10 mouse cellular contexts compared by ENCODE assay signal in genomic region chr1:133302540-133302939, GRCm38 (mm10). TPM values are rescaled to one million over a fixed set of nuclear protein-coding genes. Genes with fewer than 3 reads are reported as not detected.
A peak's percentile ranks its signal among the peaks of the same experiment; 100 is the strongest.
DNase-seq lines count a peak whose midpoint lies in the region; ATAC-seq and TF ChIP-seq lines count a peak whose summit lies in the region.
"Had no signal": no experiment of that assay in that cellular context is flagged by ENCODE, and none has a peak within 500 bp of the region (broad histone marks: within the 10 kb centered on the region; RNA-seq: fewer than 3 reads in every experiment).

No protein-coding gene starts in this region.

- H3K36me3 ChIP-seq in forebrain, embryonic 12.5 days (replicated peaks), result peaks cover 15% of the 10 kb centered on the region
- H3K36me3 ChIP-seq in forebrain, embryonic 10.5 days (replicated peaks), result peaks cover 30% of the 10 kb centered on the region
- peaks cover 9% of the 10 kb centered on the region; the same call in 1 of the 2 replicates for H3K36me3 ChIP-seq in forebrain, postnatal 0 days (ENCODE audit: insufficient read depth)
- H3K36me3 ChIP-seq in kidney, embryonic 15.5 days, result no peaks in the 10 kb centered on the region
- H3K36me3 ChIP-seq in stomach, embryonic 14.5 days (ENCODE audit: control insufficient read depth, insufficient read depth, low read length), result no peaks in the 10 kb centered on the region; the same call in 1 of the 2 replicates

- no peak overlapping the region for H3K9ac ChIP-seq in forebrain, embryonic 12.5 days
- no peak overlapping the region for H3K9ac ChIP-seq in forebrain, postnatal 0 days
- H3K9ac ChIP-seq in kidney, embryonic 15.5 days, result no peak overlapping the region
- H3K9ac ChIP-seq in stomach, embryonic 14.5 days (replicated peaks; ENCODE audit: low read depth, low read length), result no peak overlapping the region

- H3K4me3 ChIP-seq in forebrain, embryonic 12.5 days (replicated peaks), result no peak overlapping the region
- H3K4me3 ChIP-seq in forebrain, embryonic 10.5 days, result no peak overlapping the region
- H3K4me3 ChIP-seq in forebrain, postnatal 0 days (ENCODE audit: low read depth, low read length), result no peak overlapping the region
- H3K4me3 ChIP-seq in kidney, embryonic 15.5 days (replicated peaks), result no peak overlapping the region
- no peak overlapping the region for H3K4me3 ChIP-seq in stomach, embryonic 14.5 days (ENCODE audit: low read depth, low read length)

- ATAC-seq in forebrain, embryonic 12.5 days (ENCODE audit: low FRiP score), result no peak
- no peak; the same call in 1 of the 2 replicates for ATAC-seq in forebrain, postnatal 0 days
- no peak for ATAC-seq in kidney, embryonic 15.5 days (replicated peaks; ENCODE audit: low FRiP score)
- ATAC-seq in stomach, embryonic 14.5 days (ENCODE audit: insufficient number of reproducible peaks, insufficient read depth, low FRiP score, low read depth), result peak; percentile 36; the same call in 1 of the 2 replicates

- H3K4me2 ChIP-seq in forebrain, embryonic 12.5 days, result no peak overlapping the region
- no peak overlapping the region for H3K4me2 ChIP-seq in forebrain, postnatal 0 days (ENCODE audit: low read depth)
- H3K4me2 ChIP-seq in kidney, embryonic 15.5 days, result no peak overlapping the region
- H3K4me2 ChIP-seq in stomach, embryonic 14.5 days (replicated peaks; ENCODE audit: low read depth, low read length), result no peak overlapping the region

- no peak for DNase-seq in forebrain, embryonic 10.5 days (ENCODE audit: extremely low spot score, low spot score)
- DNase-seq in MN1 (ENCODE audit: low spot score), result peak; percentile 82
- DNase-seq in forebrain, postnatal 0 days, result peak; percentile 19
- DNase-seq in urinary bladder, postnatal 25 days (ENCODE audit: low spot score), result no peak
- DNase-seq in spleen, postnatal 10 days (ENCODE audit: low spot score in 2 of 2), result no peak

- H3K27ac ChIP-seq in forebrain, embryonic 12.5 days, result 0 out of 2 replicates have a peak overlapping the region, but pooled peaks have one; percentile 21
- H3K27ac ChIP-seq in forebrain, embryonic 10.5 days, result no peak overlapping the region
- no peak overlapping the region for H3K27ac ChIP-seq in forebrain, postnatal 0 days (ENCODE audit: low read depth, low read length)
- 0 out of 2 replicates have a peak overlapping the region, but pooled peaks have one; percentile 41 for H3K27ac ChIP-seq in kidney, embryonic 15.5 days
- H3K27ac ChIP-seq in stomach, embryonic 14.5 days (ENCODE audit: low read length), result peak overlapping the region; percentile 56

- peaks cover 9% of the 10 kb centered on the region for H3K4me1 ChIP-seq in forebrain, embryonic 12.5 days
- H3K4me1 ChIP-seq in forebrain, embryonic 10.5 days, result peaks cover 20% of the 10 kb centered on the region
- H3K4me1 ChIP-seq in forebrain, postnatal 0 days (ENCODE audit: insufficient read depth), result no peaks in the 10 kb centered on the region
- H3K4me1 ChIP-seq in kidney, embryonic 15.5 days, result peaks cover 23% of the 10 kb centered on the region
- H3K4me1 ChIP-seq in stomach, embryonic 14.5 days (ENCODE audit: control insufficient read depth, insufficient read depth, low read length), result peaks cover 10% of the 10 kb centered on the region

- WGBS in forebrain, embryonic 12.5 days, result 46% methylated on average over 3 of the region's 3 CpGs
- 69% methylated on average over 3 of the region's 3 CpGs for WGBS in forebrain, embryonic 10.5 days
- WGBS in forebrain, postnatal 0 days, result 15% methylated on average over 3 of the region's 3 CpGs
- WGBS in kidney, embryonic 15.5 days, result 31% methylated on average over 3 of the region's 3 CpGs
- WGBS in stomach, embryonic 14.5 days, result 19% methylated on average over 3 of the region's 3 CpGs

- H3K27me3 ChIP-seq in forebrain, embryonic 12.5 days, result peaks cover 9% of the 10 kb centered on the region; the same call in 1 of the 2 replicates
- H3K27me3 ChIP-seq in forebrain, embryonic 10.5 days (ENCODE audit: poor library complexity, severe bottlenecking), result peaks cover 30% of the 10 kb centered on the region
- no peaks in the 10 kb centered on the region for H3K27me3 ChIP-seq in forebrain, postnatal 0 days (ENCODE audit: insufficient read depth, low read length)
- peaks cover 35% of the 10 kb centered on the region for H3K27me3 ChIP-seq in kidney, embryonic 15.5 days
- no peaks in the 10 kb centered on the region for H3K27me3 ChIP-seq in stomach, embryonic 14.5 days (ENCODE audit: control insufficient read depth, insufficient read depth, low read length)

- no peak for TF ChIP-seq CTCF in forebrain, postnatal 0 days (IDR thresholded peaks at IDR 0.05; ENCODE audit: low read depth)

- H3K9me3 ChIP-seq in forebrain, embryonic 12.5 days, result no peaks in the 10 kb centered on the region
- H3K9me3 ChIP-seq in forebrain, embryonic 10.5 days, result no peaks in the 10 kb centered on the region
- no peaks in the 10 kb centered on the region for H3K9me3 ChIP-seq in forebrain, postnatal 0 days (ENCODE audit: low read length)
- H3K9me3 ChIP-seq in kidney, embryonic 15.5 days (replicated peaks), result no peaks in the 10 kb centered on the region
- no peaks in the 10 kb centered on the region for H3K9me3 ChIP-seq in stomach, embryonic 14.5 days (ENCODE audit: control insufficient read depth, low read depth, low read length)

RNA-seq across cellular contexts. Expression of gene Golt1a, which starts 7.1 kb away (rescaled TPM):
- not detected in 2 replicates for polyA plus RNA-seq in forebrain, embryonic 12.5 days (2016; fragmentation: Nextera tagmentation; extraction: Ambion mirVana)
- not detected in 2 replicates for polyA plus RNA-seq in forebrain, embryonic 10.5 days (2016; fragmentation: Nextera tagmentation; extraction: Ambion mirVana)
- total RNA-seq in forebrain, postnatal 0 days (2014; rRNA removed), result 0.15 and 0.29 TPM in 2 replicates
- polyA plus RNA-seq in forebrain, postnatal 0 days (2015; fragmentation: Nextera tagmentation; extraction: Ambion mirVana), result 0.19 TPM in 1 of 2 replicates, not detected in the other
- 4.5 and 5.2 TPM in 2 replicates for polyA plus RNA-seq in kidney, embryonic 15.5 days (2015; fragmentation: Nextera tagmentation; extraction: Ambion mirVana)
- polyA plus RNA-seq in stomach, embryonic 14.5 days (2014; fragmentation: Nextera tagmentation; extraction: Ambion mirVana), result 1.5 and 2.8 TPM in 2 replicates
- polyA plus RNA-seq: C2C12; limb, embryonic 11.5 days had no signal

RNA-seq across cellular contexts. Expression of gene Kiss1, which starts 19.1 kb away (rescaled TPM):
- polyA plus RNA-seq in forebrain, embryonic 12.5 days (2016; fragmentation: Nextera tagmentation; extraction: Ambion mirVana), result not detected in 2 replicates
- polyA plus RNA-seq in forebrain, embryonic 10.5 days (2016; fragmentation: Nextera tagmentation; extraction: Ambion mirVana), result not detected in 2 replicates
- not detected in 2 replicates for total RNA-seq in forebrain, postnatal 0 days (2014; rRNA removed)
- polyA plus RNA-seq in forebrain, postnatal 0 days (2015; fragmentation: Nextera tagmentation; extraction: Ambion mirVana), result not detected in 2 replicates
- not detected in 2 replicates for polyA plus RNA-seq in kidney, embryonic 15.5 days (2015; fragmentation: Nextera tagmentation; extraction: Ambion mirVana)
- not detected in 2 replicates for polyA plus RNA-seq in stomach, embryonic 14.5 days (2014; fragmentation: Nextera tagmentation; extraction: Ambion mirVana)
- polyA plus RNA-seq: C2C12; limb, embryonic 11.5 days had no signal

RNA-seq across cellular contexts. Expression of gene Ren1, which starts 47.8 kb away (rescaled TPM):
- polyA plus RNA-seq in forebrain, embryonic 12.5 days (2016; fragmentation: Nextera tagmentation; extraction: Ambion mirVana), result not detected in 2 replicates
- polyA plus RNA-seq in forebrain, embryonic 10.5 days (2016; fragmentation: Nextera tagmentation; extraction: Ambion mirVana), result not detected in 2 replicates
- total RNA-seq in forebrain, postnatal 0 days (2014; rRNA removed), result 0.14 and 0.15 TPM in 2 replicates
- polyA plus RNA-seq in forebrain, postnatal 0 days (2015; fragmentation: Nextera tagmentation; extraction: Ambion mirVana), result 0.12 and 0.88 TPM in 2 replicates
- polyA plus RNA-seq in kidney, embryonic 15.5 days (2015; fragmentation: Nextera tagmentation; extraction: Ambion mirVana), result 251 and 332 TPM in 2 replicates
- polyA plus RNA-seq in stomach, embryonic 14.5 days (2014; fragmentation: Nextera tagmentation; extraction: Ambion mirVana), result 1.4 and 2.6 TPM in 2 replicates
- polyA plus RNA-seq: C2C12; limb, embryonic 11.5 days had no signal

Comparison
In these comparisons a context has a peak if more than half of its experiments do, and no peak if none do; other contexts are left out.
1. H3K27ac ChIP-seq: peak in forebrain, embryonic 12.5 days (single experiment), kidney, embryonic 15.5 days (single experiment) and stomach, embryonic 14.5 days (single experiment); none in forebrain, embryonic 10.5 days (single experiment) and forebrain, postnatal 0 days (single experiment).
2. DNase-seq: peak in MN1 (single experiment) and forebrain, postnatal 0 days (single experiment); none in forebrain, embryonic 10.5 days (single experiment), urinary bladder, postnatal 25 days (single experiment) and spleen, postnatal 10 days (0 of 2).
3. RNA of gene Ren1, which starts 47.8 kb away (polyA plus RNA-seq): 251 to 332 TPM in kidney, embryonic 15.5 days; 1.4 to 2.6 TPM in stomach, embryonic 14.5 days, 0.12 to 0.88 TPM in forebrain, postnatal 0 days, not detected in forebrain, embryonic 10.5 days and not detected in forebrain, embryonic 12.5 days; every median in the first group is over 10 times any median in the second.